In genomic region chr2:172959006-172959768, GRCm38 (mm10) we compare ENCODE assay signal across 12 mouse cellular contexts. TPM values are rescaled to one million over a fixed set of nuclear protein-coding genes. Genes with fewer than 3 reads are reported as not detected.
DNase-seq lines count a peak whose midpoint lies in the region; ATAC-seq and TF ChIP-seq lines count a peak whose summit lies in the region.
"Had no signal": no experiment of that assay in that cellular context is flagged by ENCODE, and none has a peak within 500 bp of the region (broad histone marks: within the 10 kb centered on the region; RNA-seq: fewer than 3 reads in every experiment).

No protein-coding gene starts in this region.

- peak; percentile 36 for TF ChIP-seq CTCF in stomach, postnatal 0 days (IDR thresholded peaks at IDR 0.05; ENCODE audit: low read depth)

- TF ChIP-seq EP300 in stomach, postnatal 0 days (optimal IDR thresholded peaks at IDR 0.05): no peak

- no peak for ATAC-seq in hindbrain, embryonic 15.5 days (ENCODE audit: low FRiP score, low read depth)
- ATAC-seq in hindbrain, embryonic 16.5 days: no peak
- peak; percentile 63; the same call in 1 of the 2 replicates for ATAC-seq in midbrain, embryonic 11.5 days (ENCODE audit: low FRiP score)
- no peak for ATAC-seq in midbrain, embryonic 16.5 days
- ATAC-seq in stomach, postnatal 0 days (ENCODE audit: low FRiP score, low TSS enrichment): no peak

- DNase-seq in midbrain, embryonic 11.5 days (ENCODE audit: low spot score, missing footprints): peak; percentile 92
- peak; percentile 57 for DNase-seq in embryo, embryonic 11 days
- DNase-seq in stomach, postnatal 0 days (ENCODE audit: low spot score): no peak
- no peak for DNase-seq in cerebellum, adult 11-12 months
- DNase-seq: gastrocnemius, postnatal 25 days; heart, postnatal 14 days; right cerebral cortex, adult 18-20 months; thymus, postnatal 36 days had no signal

- no peaks in the 10 kb centered on the region for H3K36me3 ChIP-seq in hindbrain, embryonic 15.5 days
- H3K36me3 ChIP-seq in hindbrain, embryonic 16.5 days (ENCODE audit: control insufficient read depth, insufficient read depth, low read length): no peaks in the 10 kb centered on the region
- no peaks in the 10 kb centered on the region for H3K36me3 ChIP-seq in midbrain, embryonic 11.5 days (ENCODE audit: control insufficient read depth, insufficient read depth, low read length)
- H3K36me3 ChIP-seq in midbrain, embryonic 16.5 days (ENCODE audit: control insufficient read depth, insufficient read depth, low read length): no peaks in the 10 kb centered on the region
- no peaks in the 10 kb centered on the region for H3K36me3 ChIP-seq in stomach, postnatal 0 days (ENCODE audit: control insufficient read depth, insufficient read depth, low read length)
- H3K36me3 ChIP-seq: limb, embryonic 15.5 days had no signal

- no peaks in the 10 kb centered on the region for H3K27me3 ChIP-seq in hindbrain, embryonic 15.5 days
- H3K27me3 ChIP-seq in hindbrain, embryonic 16.5 days (replicated peaks; ENCODE audit: control insufficient read depth, insufficient read depth, low read length): no peaks in the 10 kb centered on the region
- no peaks in the 10 kb centered on the region for H3K27me3 ChIP-seq in midbrain, embryonic 11.5 days (ENCODE audit: control insufficient read depth, insufficient read depth, low read length)
- no peaks in the 10 kb centered on the region for H3K27me3 ChIP-seq in midbrain, embryonic 16.5 days (ENCODE audit: control insufficient read depth, insufficient read depth, low read depth, low read length)
- no peaks in the 10 kb centered on the region for H3K27me3 ChIP-seq in stomach, postnatal 0 days (ENCODE audit: control insufficient read depth, insufficient read depth, low read length)
- H3K27me3 ChIP-seq: limb, embryonic 15.5 days had no signal

- no peak overlapping the region for H3K4me2 ChIP-seq in hindbrain, embryonic 15.5 days
- no peak overlapping the region for H3K4me2 ChIP-seq in hindbrain, embryonic 16.5 days (ENCODE audit: low read length)
- H3K4me2 ChIP-seq in midbrain, embryonic 11.5 days: no peak overlapping the region
- H3K4me2 ChIP-seq in midbrain, embryonic 16.5 days (ENCODE audit: low read length): no peak overlapping the region
- H3K4me2 ChIP-seq in stomach, postnatal 0 days (replicated peaks; ENCODE audit: low read depth): no peak overlapping the region
- H3K4me2 ChIP-seq: limb, embryonic 15.5 days had no signal

- H3K27ac ChIP-seq in hindbrain, embryonic 15.5 days (replicated peaks): 0 out of 2 replicates have a peak overlapping the region, but pooled peaks have one; percentile 25
- H3K27ac ChIP-seq in hindbrain, embryonic 16.5 days (ENCODE audit: low read depth, low read length): no peak overlapping the region
- no peak overlapping the region for H3K27ac ChIP-seq in midbrain, embryonic 11.5 days (ENCODE audit: low read depth, low read length)
- H3K27ac ChIP-seq in midbrain, embryonic 16.5 days (ENCODE audit: low read length): no peak overlapping the region
- H3K27ac ChIP-seq in stomach, postnatal 0 days (replicated peaks): no peak overlapping the region

- H3K9me3 ChIP-seq in hindbrain, embryonic 15.5 days: no peaks in the 10 kb centered on the region
- 0 out of 2 replicates have a peak, but pooled peaks cover 5% of the 10 kb centered on the region for H3K9me3 ChIP-seq in hindbrain, embryonic 16.5 days (ENCODE audit: control insufficient read depth, low read length)
- H3K9me3 ChIP-seq in midbrain, embryonic 11.5 days (ENCODE audit: control insufficient read depth, low read length): peaks cover 10% of the 10 kb centered on the region; the same call in 1 of the 2 replicates
- peaks cover 5% of the 10 kb centered on the region; the same call in 1 of the 2 replicates for H3K9me3 ChIP-seq in midbrain, embryonic 16.5 days (replicated peaks; ENCODE audit: control insufficient read depth, low read length, poor library complexity, severe bottlenecking)
- H3K9me3 ChIP-seq in stomach, postnatal 0 days (ENCODE audit: control insufficient read depth, low read length): no peaks in the 10 kb centered on the region

- 53% methylated on average over 13 of the region's 13 CpGs for WGBS in hindbrain, embryonic 15.5 days
- WGBS in hindbrain, embryonic 16.5 days: 54% methylated on average over 13 of the region's 13 CpGs
- 50% methylated on average over 13 of the region's 13 CpGs for WGBS in midbrain, embryonic 11.5 days
- WGBS in midbrain, embryonic 16.5 days: 51% methylated on average over 13 of the region's 13 CpGs
- WGBS in stomach, postnatal 0 days: 51% methylated on average over 13 of the region's 13 CpGs

- H3K9ac ChIP-seq in hindbrain, embryonic 15.5 days: no peak overlapping the region
- H3K9ac ChIP-seq in hindbrain, embryonic 16.5 days (ENCODE audit: low read depth, low read length): no peak overlapping the region
- no peak overlapping the region for H3K9ac ChIP-seq in midbrain, embryonic 11.5 days (ENCODE audit: low read length)
- no peak overlapping the region for H3K9ac ChIP-seq in midbrain, embryonic 16.5 days (ENCODE audit: low read depth, low read length)
- no peak overlapping the region for H3K9ac ChIP-seq in stomach, postnatal 0 days (ENCODE audit: low read length)
- H3K9ac ChIP-seq: limb, embryonic 15.5 days had no signal

- no peak overlapping the region for H3K4me3 ChIP-seq in hindbrain, embryonic 15.5 days
- no peak overlapping the region for H3K4me3 ChIP-seq in hindbrain, embryonic 16.5 days (ENCODE audit: low read length)
- no peak overlapping the region for H3K4me3 ChIP-seq in midbrain, embryonic 11.5 days (ENCODE audit: low read depth, low read length)
- no peak overlapping the region for H3K4me3 ChIP-seq in midbrain, embryonic 16.5 days (ENCODE audit: low read depth, low read length)
- H3K4me3 ChIP-seq in stomach, postnatal 0 days (ENCODE audit: low read depth, low read length): no peak overlapping the region
- H3K4me3 ChIP-seq: limb, embryonic 15.5 days had no signal

- H3K4me1 ChIP-seq in hindbrain, embryonic 15.5 days (replicated peaks): 0 out of 2 replicates have a peak, but pooled peaks cover 6% of the 10 kb centered on the region
- H3K4me1 ChIP-seq in hindbrain, embryonic 16.5 days (ENCODE audit: control insufficient read depth, insufficient read depth, low read depth, low read length): no peaks in the 10 kb centered on the region
- peaks cover 7% of the 10 kb centered on the region for H3K4me1 ChIP-seq in midbrain, embryonic 11.5 days (ENCODE audit: control insufficient read depth, insufficient read depth, low read length)
- no peaks in the 10 kb centered on the region; the same call in 1 of the 2 replicates for H3K4me1 ChIP-seq in midbrain, embryonic 16.5 days (ENCODE audit: control insufficient read depth, insufficient read depth, low read length)
- H3K4me1 ChIP-seq in stomach, postnatal 0 days (replicated peaks; ENCODE audit: control insufficient read depth, insufficient read depth): no peaks in the 10 kb centered on the region

RNA-seq across cellular contexts. Expression of gene Spo11, which starts 18.3 kb away (rescaled TPM):
- 0.96 and 1.4 TPM in 2 replicates for polyA plus RNA-seq in hindbrain, embryonic 15.5 days (2015; fragmentation: Nextera tagmentation; extraction: Ambion mirVana)
- polyA plus RNA-seq in hindbrain, embryonic 16.5 days (2015; fragmentation: Nextera tagmentation; extraction: Ambion mirVana): 1.2 and 1.8 TPM in 2 replicates
- 0.25 and 0.26 TPM in 2 replicates for polyA plus RNA-seq in midbrain, embryonic 11.5 days (2014; fragmentation: Nextera tagmentation; extraction: Ambion mirVana)
- polyA plus RNA-seq in midbrain, embryonic 16.5 days (2015; fragmentation: Nextera tagmentation; extraction: Ambion mirVana): 1.0 and 1.6 TPM in 2 replicates
- 0.02 TPM in 2 replicates for polyA plus RNA-seq in stomach, postnatal 0 days (2015; fragmentation: Nextera tagmentation; extraction: Ambion mirVana)

RNA-seq across cellular contexts. Expression of gene Bmp7, which starts 19.1 kb away (rescaled TPM):
- polyA plus RNA-seq in hindbrain, embryonic 15.5 days (2015; fragmentation: Nextera tagmentation; extraction: Ambion mirVana): 16.6 and 17.7 TPM in 2 replicates
- 13.7 and 20.0 TPM in 2 replicates for polyA plus RNA-seq in hindbrain, embryonic 16.5 days (2015; fragmentation: Nextera tagmentation; extraction: Ambion mirVana)
- polyA plus RNA-seq in midbrain, embryonic 11.5 days (2014; fragmentation: Nextera tagmentation; extraction: Ambion mirVana): 17.3 and 20.2 TPM in 2 replicates
- polyA plus RNA-seq in midbrain, embryonic 16.5 days (2015; fragmentation: Nextera tagmentation; extraction: Ambion mirVana): 9.2 and 10.3 TPM in 2 replicates
- polyA plus RNA-seq in stomach, postnatal 0 days (2015; fragmentation: Nextera tagmentation; extraction: Ambion mirVana): 8.2 and 8.9 TPM in 2 replicates

RNA-seq across cellular contexts. Expression of gene Rae1, which starts 40.7 kb away (rescaled TPM):
- 111 and 112 TPM in 2 replicates for polyA plus RNA-seq in hindbrain, embryonic 15.5 days (2015; fragmentation: Nextera tagmentation; extraction: Ambion mirVana)
- 106 and 116 TPM in 2 replicates for polyA plus RNA-seq in hindbrain, embryonic 16.5 days (2015; fragmentation: Nextera tagmentation; extraction: Ambion mirVana)
- 137 and 140 TPM in 2 replicates for polyA plus RNA-seq in midbrain, embryonic 11.5 days (2014; fragmentation: Nextera tagmentation; extraction: Ambion mirVana)
- polyA plus RNA-seq in midbrain, embryonic 16.5 days (2015; fragmentation: Nextera tagmentation; extraction: Ambion mirVana): 115 and 118 TPM in 2 replicates
- 66.8 and 68.7 TPM in 2 replicates for polyA plus RNA-seq in stomach, postnatal 0 days (2015; fragmentation: Nextera tagmentation; extraction: Ambion mirVana)

Comparison
In these comparisons a context has a peak if more than half of its experiments do, and no peak if none do; other contexts are left out.
1. DNase-seq: peak in midbrain, embryonic 11.5 days (single experiment) and embryo, embryonic 11 days (single experiment); none in stomach, postnatal 0 days (single experiment) and cerebellum, adult 11-12 months (single experiment).